Mouse (Mus musculus) yolk sac, embryonic 10.5 days (tissue): ENCODE measurements around the gene Bst2.

ENCODE experiments used
- DNase-seq: peaks from one replicate; pipeline ENCODE4 v3.0.0-alpha.2; 2017; ENCODE audit warnings: low spot score

The Bst2 gene

DNA sequence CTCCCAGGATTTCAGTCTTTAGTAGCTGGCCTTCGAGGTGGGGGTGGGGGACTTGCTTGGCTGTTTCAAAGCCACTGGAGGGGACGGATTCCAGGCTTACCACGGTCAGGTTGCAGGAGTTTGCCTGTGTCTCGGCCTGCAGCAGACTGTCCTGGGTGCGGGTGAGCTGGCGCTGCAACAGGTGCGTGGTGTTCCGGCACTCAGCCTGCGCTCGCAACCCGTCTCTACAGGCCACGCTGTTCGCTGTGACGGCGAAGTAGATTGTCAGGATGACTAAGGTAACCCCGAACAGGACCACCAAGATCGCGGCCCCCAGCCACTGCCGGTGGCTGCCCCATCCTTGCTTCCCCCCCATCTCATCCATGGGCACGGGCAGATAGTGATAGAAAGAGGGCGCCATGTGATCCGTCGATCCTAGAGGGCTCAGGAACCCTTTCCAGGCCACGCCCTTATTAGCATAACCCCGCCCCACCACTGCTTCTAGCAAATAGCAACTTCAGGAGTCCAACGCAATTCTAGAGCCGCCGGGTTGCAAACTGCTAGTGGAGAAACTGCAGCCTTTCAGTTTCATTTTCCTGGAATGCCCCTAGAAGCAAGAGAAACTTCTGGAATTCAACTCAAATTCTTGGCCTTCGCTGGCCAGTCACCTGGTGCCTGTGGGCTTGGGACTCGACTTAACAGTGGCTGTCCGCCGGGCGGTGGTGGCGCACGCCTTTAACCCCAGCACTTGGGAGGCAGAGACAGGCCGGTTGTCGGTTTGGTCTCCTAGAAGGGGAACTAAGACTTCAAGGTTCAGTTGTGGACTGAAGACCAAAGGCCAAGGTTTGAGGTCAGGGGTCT is at the start of gene Bst2:
Bst2 (minus strand) TSS at position 429 of the 840 bp plus-strand sequence.
- peak; percentile 94 for DNase-seq

DNA sequence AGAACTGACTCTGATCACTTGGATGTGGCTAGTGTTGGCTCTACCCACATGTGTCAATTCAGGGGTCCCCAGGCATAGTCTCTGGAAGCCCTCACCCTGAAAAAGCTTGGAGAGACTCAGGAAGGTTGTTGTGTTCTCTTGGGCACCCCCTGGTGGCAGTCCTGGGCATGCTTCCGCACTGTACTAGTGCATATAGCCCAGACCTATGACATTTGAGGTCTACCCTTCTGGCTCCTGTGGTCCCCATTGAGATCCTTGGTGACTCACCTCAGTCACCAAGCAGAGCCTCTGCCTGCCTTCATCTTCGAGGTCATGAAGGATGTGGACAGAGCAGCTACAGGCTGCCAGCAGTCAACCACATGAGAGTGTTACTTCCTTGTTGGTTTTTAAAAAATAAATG is 49.6 kb upstream of the Bst2 start:
- no peak for DNase-seq

DNA sequence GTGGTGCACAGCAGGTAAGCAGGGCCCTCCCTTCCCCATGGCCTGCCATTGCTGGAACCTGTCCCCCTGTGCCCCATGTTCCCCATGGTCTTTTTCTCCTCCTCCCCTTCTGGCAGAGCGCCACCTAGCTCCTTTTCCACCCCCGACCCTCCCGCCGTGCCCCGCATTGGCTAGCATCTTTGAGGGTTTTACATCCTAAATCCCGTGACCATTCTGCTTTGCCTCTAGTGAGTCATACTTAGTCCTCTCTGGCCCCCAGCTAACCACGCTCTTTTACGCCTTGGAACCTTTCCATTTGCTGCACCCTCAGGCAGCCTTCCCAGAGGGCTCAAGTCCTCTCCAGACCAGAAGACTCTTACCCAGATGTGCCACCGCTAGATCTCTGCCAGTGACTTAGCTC is 42.9 kb upstream of the Bst2 start:
- DNase-seq = no peak

DNA sequence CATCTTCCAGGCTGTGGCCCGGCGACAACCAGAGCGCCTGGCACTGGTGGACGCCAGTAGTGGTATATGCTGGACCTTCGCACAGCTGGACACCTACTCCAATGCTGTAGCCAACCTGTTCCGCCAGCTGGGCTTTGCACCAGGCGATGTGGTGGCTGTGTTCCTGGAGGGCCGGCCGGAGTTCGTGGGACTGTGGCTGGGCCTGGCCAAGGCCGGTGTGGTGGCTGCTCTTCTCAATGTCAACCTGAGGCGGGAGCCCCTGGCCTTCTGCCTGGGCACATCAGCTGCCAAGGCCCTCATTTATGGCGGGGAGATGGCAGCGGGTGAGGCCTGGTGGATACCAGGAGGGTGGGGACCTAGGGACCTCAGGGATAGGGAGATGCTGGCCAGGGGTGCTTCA is 42.2 kb upstream of the Bst2 start:
- DNase-seq = no peak

- DNase-seq = no peak
These were observed 41.8 kb upstream of the Bst2 start for GRCm38 (mm10) chr8:71579009-71579408.

DNA sequence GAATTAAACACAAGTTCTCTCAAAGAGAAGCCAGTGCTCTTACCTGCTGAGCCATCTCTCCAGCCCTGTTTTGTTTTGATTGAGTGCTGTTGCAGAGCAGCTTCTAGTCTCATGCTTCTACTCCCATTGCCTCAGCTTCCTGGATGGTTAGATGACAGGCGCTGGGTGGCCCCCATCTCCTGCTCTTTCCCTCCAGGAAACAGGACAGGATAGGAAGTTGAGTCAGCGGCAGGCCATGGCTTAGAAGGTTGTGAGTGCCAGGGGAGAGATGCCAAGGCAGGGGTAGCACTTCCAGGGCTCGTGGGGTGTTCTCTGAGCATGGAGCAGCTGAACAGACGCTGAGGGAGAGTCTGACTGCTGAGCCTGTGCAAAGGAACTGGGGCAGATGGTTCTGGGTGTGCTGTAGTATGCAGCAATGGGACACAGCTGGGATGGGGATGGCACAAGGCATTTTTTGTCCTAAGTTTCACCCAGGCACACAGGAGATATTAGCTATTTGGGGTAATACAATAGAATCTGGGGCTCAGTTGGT is 40.7 kb upstream of the Bst2 start:
- no peak for DNase-seq

GRCm38 (mm10) chr8:71575020-71575419 is 37.8 kb upstream of the Bst2 start:
- no peak for DNase-seq

DNA sequence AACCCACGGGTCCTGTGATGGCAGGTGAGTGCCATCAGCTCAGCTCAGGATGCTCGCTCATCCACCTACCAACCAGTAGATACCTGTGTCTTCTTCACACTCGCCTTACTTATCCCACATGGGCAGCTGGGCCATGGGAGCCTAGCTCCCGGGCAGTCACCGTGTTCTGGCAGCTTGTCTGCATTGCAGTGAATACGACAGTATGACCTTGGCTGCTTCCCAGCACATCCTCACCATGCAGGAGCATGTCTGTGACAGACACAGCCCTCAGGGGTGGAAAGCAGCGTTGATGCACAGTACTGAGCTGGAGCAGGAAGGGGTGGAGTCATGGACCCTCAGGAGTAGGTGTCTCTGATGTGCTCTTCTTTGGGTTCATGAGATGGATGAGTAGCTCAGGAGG is 37.2 kb upstream of the Bst2 start:
- no peak for DNase-seq

DNA sequence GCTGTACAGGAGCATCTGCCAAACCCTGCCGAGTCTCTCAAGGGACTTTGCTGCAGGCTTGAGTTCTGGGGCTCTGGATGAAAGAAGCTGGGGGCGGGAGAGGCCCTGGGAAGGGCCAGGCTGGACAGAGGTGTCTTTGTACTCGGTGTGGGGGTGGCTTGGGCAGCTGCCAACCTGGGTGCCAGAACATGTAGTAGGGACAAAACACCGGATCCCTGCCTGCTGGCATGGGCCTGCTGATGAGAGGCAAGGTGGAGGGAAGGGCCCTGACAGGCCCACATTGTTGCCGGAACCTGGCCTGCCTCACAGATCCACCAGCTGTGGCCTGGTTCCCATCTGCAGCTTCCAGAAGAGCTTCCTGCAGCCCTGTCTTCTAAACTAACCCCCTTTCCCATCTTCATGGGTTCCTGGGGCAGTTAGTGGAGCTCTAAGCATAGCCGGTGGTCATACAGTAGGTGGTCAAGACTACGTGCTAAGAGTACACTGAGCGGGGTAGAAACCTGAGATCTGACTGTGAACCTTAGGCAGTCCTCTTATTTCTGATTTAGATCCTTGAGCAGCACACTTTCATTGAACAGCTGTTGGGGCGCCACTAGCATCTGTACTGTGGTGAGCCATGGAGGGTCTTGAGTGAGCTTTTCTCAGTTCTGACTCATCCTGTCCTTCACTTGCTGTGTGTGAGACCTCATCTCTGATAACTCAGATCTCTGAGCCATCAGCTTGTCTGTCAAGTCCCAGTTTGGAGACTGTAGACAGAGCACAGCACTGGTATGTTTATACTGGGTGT is 35.8 kb upstream of the Bst2 start:
- DNase-seq = no peak

- no peak for DNase-seq
These were observed 34.8 kb upstream of the Bst2 start for GRCm38 (mm10) chr8:71572077-71572476.

- peak; percentile 96 for DNase-seq
These were observed 33.2 kb upstream of the Bst2 start for GRCm38 (mm10) chr8:71570291-71570954.

- DNase-seq = peak; percentile 97
These were observed 32.4 kb upstream of the Bst2 start for GRCm38 (mm10) chr8:71569366-71570290.

GRCm38 (mm10) chr8:71568941-71569340 is 31.7 kb upstream of the Bst2 start:
- DNase-seq = no peak

DNA sequence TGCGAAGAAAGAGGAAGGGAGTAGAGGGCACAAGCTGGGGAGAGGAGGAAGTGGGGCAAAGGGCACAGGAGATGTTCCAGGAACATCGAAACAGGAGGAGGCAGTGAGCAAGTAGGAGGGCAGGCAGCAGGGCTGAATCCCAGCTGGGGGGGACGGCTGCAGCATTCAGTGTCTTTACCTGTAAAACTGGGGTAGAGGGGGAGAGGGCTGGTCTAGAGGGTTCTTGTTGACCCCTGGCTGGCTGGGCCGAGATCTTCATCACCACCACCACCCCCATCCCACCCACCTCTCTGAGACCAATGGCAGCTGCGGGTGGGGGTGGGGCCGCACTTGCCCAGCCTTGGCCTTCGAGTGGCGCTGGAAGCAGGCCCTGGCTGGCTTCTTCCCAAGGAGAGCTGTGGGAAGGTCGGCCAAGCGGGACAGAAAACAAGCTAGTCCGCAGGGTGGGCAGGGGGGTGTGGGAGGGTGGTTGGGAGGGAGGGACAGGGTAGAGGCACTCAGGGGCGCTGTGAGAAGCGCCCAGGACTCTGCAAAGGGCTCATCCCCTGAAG is 31.2 kb upstream of the Bst2 start, which contains the start of gene Slc27a1:
Slc27a1 (plus strand) TSS at position 496 of the 551 bp plus-strand sequence.
- DNase-seq = peak; percentile 27

DNA sequence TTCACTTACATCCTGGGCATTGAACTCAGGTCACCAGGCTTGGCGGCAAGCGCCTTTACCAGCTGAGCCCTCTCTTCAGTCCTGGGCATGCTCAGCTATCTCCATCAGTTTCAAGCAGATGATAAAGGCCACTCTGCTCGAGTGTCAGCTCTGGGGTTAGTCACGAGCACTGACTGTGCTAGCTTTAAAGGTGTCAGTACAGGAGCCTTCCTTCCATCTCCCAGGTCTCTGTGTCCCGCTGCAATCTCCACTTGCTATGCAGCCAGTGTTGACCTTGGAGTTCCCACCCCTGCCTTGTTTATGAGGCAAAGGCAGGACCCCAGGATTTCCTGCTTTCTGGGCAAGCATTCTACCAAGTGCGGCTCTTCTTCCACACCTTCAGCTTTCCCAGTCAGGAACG is 30.3 kb upstream of the Bst2 start:
- no peak for DNase-seq

DNA sequence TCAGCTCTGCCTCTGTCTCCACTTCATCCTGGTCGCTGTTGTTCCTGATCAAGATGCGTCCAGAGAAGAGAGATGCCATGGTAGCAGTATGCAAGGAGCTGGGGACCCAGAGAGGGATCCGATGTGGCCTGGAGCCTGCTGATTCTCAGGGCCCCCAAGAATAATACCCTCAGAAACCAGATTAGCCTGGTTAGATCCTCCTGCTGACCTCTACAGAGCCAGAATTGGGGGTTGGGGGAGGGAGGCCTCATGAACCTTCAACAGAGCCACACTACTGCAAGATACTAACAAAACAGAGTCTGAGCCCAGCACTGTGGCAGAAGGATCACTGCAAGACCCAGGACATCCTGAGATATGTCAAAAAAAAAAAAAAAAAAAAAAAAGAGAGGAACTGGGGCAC is 29.2 kb upstream of the Bst2 start, which contains the start of gene Nxnl1:
Nxnl1 (minus strand) TSS at position 101 of the 400 bp plus-strand sequence.
- no peak for DNase-seq

- no peak for DNase-seq
These were observed 26.7 kb upstream of the Bst2 start for GRCm38 (mm10) chr8:71563992-71564391.

DNA sequence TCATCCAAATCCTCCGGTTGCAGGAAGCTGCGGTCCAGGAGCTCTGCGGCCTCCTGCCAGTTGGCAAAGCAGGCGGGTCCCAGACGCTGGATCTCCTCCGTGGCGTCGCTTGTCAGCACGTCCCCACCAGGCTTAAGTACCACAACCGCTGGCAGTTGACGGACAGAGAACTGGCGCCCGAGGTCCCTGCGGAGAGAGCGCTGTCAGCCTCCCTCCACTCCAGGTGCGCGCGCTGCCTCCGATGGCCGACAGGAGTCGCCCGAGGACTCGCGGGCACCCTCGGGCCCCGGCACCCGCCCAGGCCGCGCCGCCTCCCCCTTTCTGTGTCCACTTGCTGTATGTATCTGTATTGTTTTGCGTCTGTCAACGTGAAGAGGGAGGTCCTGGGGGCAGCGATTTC is 25.5 kb upstream of the Bst2 start:
- DNase-seq = peak; percentile 48

DNA sequence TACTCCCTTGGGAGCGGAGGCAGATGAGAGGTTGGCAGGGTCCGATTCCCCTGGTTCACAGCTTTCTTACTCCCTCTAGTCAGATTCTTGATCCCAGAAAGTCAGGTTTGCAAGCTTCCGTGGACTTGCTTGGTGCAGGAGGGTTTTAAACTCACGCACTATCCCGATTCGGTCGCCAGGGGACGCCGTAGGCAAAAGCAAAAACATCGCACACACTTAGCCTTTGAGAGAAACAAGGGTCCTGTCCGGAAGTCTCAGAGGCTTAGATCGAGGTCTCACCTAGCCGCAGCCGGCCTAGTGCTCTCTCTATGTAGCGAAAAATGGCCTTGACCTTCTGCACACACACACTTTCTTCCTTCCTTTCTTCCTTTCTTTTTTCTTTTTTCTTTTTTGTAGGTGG is 24.1 kb upstream of the Bst2 start:
- peak; percentile 70 for DNase-seq

- DNase-seq = no peak
These were observed 23.5 kb upstream of the Bst2 start for GRCm38 (mm10) chr8:71560765-71561164.

GRCm38 (mm10) chr8:71560071-71560470 is 22.8 kb upstream of the Bst2 start:
- no peak for DNase-seq
